Mouse (Mus musculus): ENCODE data around the gene Tbc1d23.

DNA sequence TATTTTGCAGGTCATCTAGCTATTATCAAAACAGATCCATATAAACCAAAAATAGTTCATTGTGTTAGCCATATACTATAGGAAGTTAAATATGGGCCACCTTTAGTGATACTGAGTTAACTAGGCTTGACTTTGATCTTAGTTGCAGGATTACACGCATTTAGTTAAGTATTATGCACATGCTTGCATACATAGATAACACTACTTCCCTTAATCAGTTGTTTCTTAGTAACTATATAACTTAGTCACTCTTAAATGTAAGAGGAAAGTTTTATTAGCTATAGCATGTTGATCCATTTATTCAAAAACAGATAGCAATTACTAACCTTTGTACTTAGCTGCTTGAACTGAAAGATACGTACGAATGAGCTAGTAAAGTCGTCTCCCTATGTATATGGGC is 79.9 kb downstream of the Tbc1d23 start:
- TF ChIP-seq POLR2A (IDR thresholded peaks at IDR 0.05; ENCODE audit: borderline replicate concordance, extremely low read depth, insufficient read depth, insufficient read length, poor library complexity, severe bottlenecking): no peak
- TF ChIP-seq CTCF (IDR thresholded peaks at IDR 0.05; ENCODE audit: borderline replicate concordance, extremely low read depth, insufficient read depth, insufficient read length): no peak

Measured in brain, embryonic 14.5 days (tissue).